ENCODE assay signal across 11 mouse cellular contexts in the genomic region with DNA sequence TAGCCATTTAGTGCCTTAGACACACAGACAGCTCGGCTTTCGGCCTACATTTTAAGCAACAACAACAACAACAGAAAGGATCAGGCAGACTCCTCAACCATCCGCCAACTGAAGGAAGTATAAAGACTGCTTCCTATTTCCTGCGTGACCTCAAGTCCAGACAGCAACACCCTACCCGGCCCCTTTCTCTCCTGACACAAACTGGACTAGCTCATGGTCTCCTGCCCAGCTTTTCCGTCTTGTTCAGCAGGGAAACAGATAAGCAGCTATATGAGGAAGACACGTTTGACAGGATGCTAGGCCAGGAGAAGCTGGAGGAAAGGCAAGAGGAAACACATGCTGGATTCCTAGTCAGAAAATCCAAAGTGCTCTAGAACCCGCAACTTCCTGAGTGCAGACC.
DNase-seq lines count a peak whose midpoint lies in the region; ATAC-seq and TF ChIP-seq lines count a peak whose summit lies in the region.
"Had no signal": no experiment of that assay in that cellular context is flagged by ENCODE, and none has a peak within 500 bp of the region (broad histone marks: within the 10 kb centered on the region; RNA-seq: fewer than 3 reads in every experiment).

No protein-coding gene starts in this region.

- H3K36me3 ChIP-seq in heart, embryonic 10.5 days = no peaks in the 10 kb centered on the region
- no peaks in the 10 kb centered on the region for H3K36me3 ChIP-seq in liver, adult 2 months (ENCODE audit: control insufficient read depth, insufficient read depth, low read length)
- H3K36me3 ChIP-seq in heart, embryonic 16.5 days (ENCODE audit: control insufficient read depth, insufficient read depth) = no peaks in the 10 kb centered on the region

- H3K27me3 ChIP-seq in heart, embryonic 10.5 days (ENCODE audit: insufficient read depth, poor library complexity, severe bottlenecking) = no peaks in the 10 kb centered on the region
- H3K27me3 ChIP-seq in liver, adult 2 months (ENCODE audit: control insufficient read depth, insufficient read depth, low read length) = no peaks in the 10 kb centered on the region
- H3K27me3 ChIP-seq in heart, embryonic 16.5 days (ENCODE audit: control insufficient read depth, insufficient read depth, low read length) = no peaks in the 10 kb centered on the region
- no peaks in the 10 kb centered on the region for H3K27me3 ChIP-seq in cerebellum, adult 2 months (ENCODE audit: control insufficient read depth, insufficient read depth, low read length)

- no peak for TF ChIP-seq CTCF in liver, adult 2 months (IDR thresholded peaks at IDR 0.05; ENCODE audit: low read depth, low read length)
- TF ChIP-seq CTCF in cerebellum, adult 2 months (IDR thresholded peaks at IDR 0.05; ENCODE audit: borderline replicate concordance, insufficient read depth, low read depth, low read length) = no peak

- no peak overlapping the region for H3K4me2 ChIP-seq in heart, embryonic 16.5 days (ENCODE audit: low read depth, low read length)

- H3K27ac ChIP-seq in heart, embryonic 10.5 days = 0 out of 2 replicates have a peak overlapping the region, but pooled peaks have one; percentile 1
- H3K27ac ChIP-seq in liver, adult 2 months (replicated peaks; ENCODE audit: insufficient read depth, low read depth, low read length) = no peak overlapping the region; the same call in 1 of the 2 replicates
- peak overlapping the region; percentile 19 for H3K27ac ChIP-seq in heart, embryonic 16.5 days (ENCODE audit: low read length)
- no peak overlapping the region for H3K27ac ChIP-seq in cerebellum, adult 2 months (ENCODE audit: insufficient read depth, low read length)
- H3K27ac ChIP-seq: gastrocnemius, adult 2 months had no signal

- H3K4me1 ChIP-seq in heart, embryonic 10.5 days = peaks cover 35% of the 10 kb centered on the region
- no peaks in the 10 kb centered on the region; the same call in 1 of the 2 replicates for H3K4me1 ChIP-seq in liver, adult 2 months (ENCODE audit: control insufficient read depth, insufficient read depth, low read length)
- H3K4me1 ChIP-seq in heart, embryonic 16.5 days (ENCODE audit: control insufficient read depth, insufficient read depth, low read length) = peaks cover 19% of the 10 kb centered on the region
- no peaks in the 10 kb centered on the region for H3K4me1 ChIP-seq in cerebellum, adult 2 months (ENCODE audit: control insufficient read depth, insufficient read depth, low read length)

- TF ChIP-seq POLR2A in liver, adult 2 months (IDR thresholded peaks at IDR 0.05; ENCODE audit: extremely low read depth, insufficient read depth, low read length) = no peak
- no peak for TF ChIP-seq POLR2A in cerebellum, adult 2 months (IDR thresholded peaks at IDR 0.05; ENCODE audit: borderline replicate concordance, insufficient read depth, low read length)

- 51% methylated on average over 8 of the region's 8 CpGs for WGBS in heart, embryonic 10.5 days
- WGBS in liver, adult 2 months = 66% methylated on average over 8 of the region's 8 CpGs
- WGBS in heart, embryonic 16.5 days = 57% methylated on average over 8 of the region's 8 CpGs
- 75% methylated on average over 8 of the region's 8 CpGs for WGBS in cerebellum, adult 2 months

- H3K9me3 ChIP-seq in heart, embryonic 10.5 days = no peaks in the 10 kb centered on the region
- H3K9me3 ChIP-seq in heart, embryonic 16.5 days (replicated peaks; ENCODE audit: control insufficient read depth, low read length) = no peaks in the 10 kb centered on the region

- H3K9ac ChIP-seq in liver, adult 2 months (ENCODE audit: low read depth, low read length) = no peak overlapping the region
- H3K9ac ChIP-seq in heart, embryonic 16.5 days (ENCODE audit: low read length) = no peak overlapping the region

- no peak overlapping the region for H3K4me3 ChIP-seq in heart, embryonic 10.5 days
- H3K4me3 ChIP-seq in liver, adult 2 months (ENCODE audit: insufficient read depth, low read depth, low read length) = no peak overlapping the region
- no peak overlapping the region for H3K4me3 ChIP-seq in heart, embryonic 16.5 days (ENCODE audit: low read length)
- no peak overlapping the region for H3K4me3 ChIP-seq in cerebellum, adult 2 months (replicated peaks; ENCODE audit: insufficient read depth, low read depth, low read length)
- H3K4me3 ChIP-seq: gastrocnemius, adult 2 months had no signal

- 0 out of 2 replicates have a peak, but pooled peaks have one; percentile 42 for ATAC-seq in heart, embryonic 16.5 days (replicated peaks; ENCODE audit: extremely low read depth, insufficient read depth, low FRiP score)
- no peak for ATAC-seq in CD4-positive, CD25-positive, alpha-beta regulatory T cell, adult 4 months

- no peak for DNase-seq in heart, embryonic 10.5 days (ENCODE audit: low spot score)
- DNase-seq in heart, adult 18-20 months = no peak
- DNase-seq in liver, adult 2 months (ENCODE audit: extremely low read depth, low read depth, low spot score) = peak; percentile 16
- no peak for DNase-seq in liver
- DNase-seq in lung, postnatal 10 days = peak; percentile 43
- DNase-seq in cerebellum, adult 2 months = no peak
- DNase-seq: adrenal gland, adult 8-10 months; gastrocnemius, adult 2 months; thymus, adult 2 months had no signal

- H3K79me2 ChIP-seq in liver, adult 2 months (ENCODE audit: control insufficient read depth, insufficient read depth, low read length) = no peaks in the 10 kb centered on the region

Comparison
In these comparisons a context has a peak if more than half of its experiments do, and no peak if none do; other contexts are left out.
1. DNase-seq: peak in liver, adult 2 months (single experiment) and lung, postnatal 10 days (single experiment); none in heart, embryonic 10.5 days (single experiment), heart, adult 18-20 months (0 of 2), liver (single experiment) and cerebellum, adult 2 months (0 of 2).
2. H3K27ac ChIP-seq: peak in heart, embryonic 10.5 days (single experiment) and heart, embryonic 16.5 days (single experiment); none in liver, adult 2 months (single experiment) and cerebellum, adult 2 months (single experiment).